Mouse (Mus musculus): ENCODE data around the gene Iars2.
A peak's percentile ranks its signal among the peaks of the same experiment; 100 is the strongest.

DNA sequence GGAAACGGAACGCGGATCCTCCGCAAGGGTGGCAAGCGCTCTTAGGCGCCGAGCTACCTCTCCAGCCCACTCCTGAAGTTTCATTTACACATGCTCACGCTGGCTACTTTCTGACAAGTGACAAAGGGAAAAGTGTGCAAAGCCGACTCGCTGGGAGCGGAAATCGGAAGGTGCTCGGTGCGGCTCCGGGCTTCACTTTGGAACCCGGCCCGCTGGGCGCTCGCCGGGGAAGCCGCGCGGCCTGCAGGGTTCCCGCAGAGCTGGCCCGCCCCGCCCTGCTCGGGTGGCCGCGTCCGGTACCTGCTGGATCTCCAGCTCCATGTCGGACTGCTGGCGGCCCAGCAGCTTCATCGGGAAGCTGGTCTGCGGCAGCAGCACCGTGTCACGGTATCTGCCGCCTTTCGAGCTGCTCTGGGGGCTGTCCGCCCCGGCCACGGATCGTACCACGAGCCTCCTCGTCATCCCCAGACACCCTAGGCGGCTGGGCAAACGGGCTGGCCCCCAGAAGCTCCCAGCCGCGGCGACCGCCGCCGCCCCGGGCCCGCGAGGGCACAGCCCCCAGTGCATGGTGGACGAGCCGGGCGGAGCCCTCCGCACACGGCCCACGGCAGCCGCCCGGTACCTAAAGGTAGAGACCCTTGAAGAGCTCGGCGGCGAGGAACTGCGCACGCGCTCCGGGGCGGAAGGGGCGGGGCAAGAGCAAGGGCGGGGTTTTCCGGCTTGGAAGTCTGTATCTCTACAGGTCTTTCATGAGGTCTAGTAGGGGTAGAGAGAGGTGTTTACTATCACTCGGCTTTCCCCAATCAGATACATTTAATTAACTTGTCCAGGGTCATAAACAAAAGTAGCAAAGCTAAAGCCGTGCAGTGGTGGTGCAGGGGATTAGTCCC lies at the start of gene Iars2:
- TF ChIP-seq CTCF (IDR thresholded peaks at IDR 0.05; ENCODE audit: borderline replicate concordance, extremely low read depth, insufficient read depth, insufficient read length) (no peak), POLR2A (IDR thresholded peaks at IDR 0.05; ENCODE audit: borderline replicate concordance, extremely low read depth, insufficient read depth, insufficient read length, poor library complexity, severe bottlenecking) (peak; percentile 84)
